Mouse (Mus musculus) liver, adult 2 months (tissue): Measurements from ENCODE around the gene Tmsb15a.

Experiments
- CTCF ChIP-seq: fragments of 200-500 bp; IDR thresholded peaks from 2 replicates; pipeline ENCODE4 v1.5.1; 2011; ENCODE audit warnings: low read depth, low read length, control low read depth
- POLR2A ChIP-seq: fragments of 200-500 bp; IDR thresholded peaks from 2 replicates; pipeline ENCODE4 v1.6.1; 2011; ENCODE audit warnings: low read length, control low read depth; ENCODE audit not compliant: insufficient read depth; ENCODE audit errors: extremely low read depth

- TF ChIP-seq CTCF: no peak
- TF ChIP-seq POLR2A: no peak
Measured at GRCm38 (mm10) chrX:135761707-135762106, 36.6 kb upstream of the Tmsb15a start.
